Mouse (Mus musculus) layer of hippocampus, adult 2 months (tissue): ENCODE results near the gene Zfp28. TPM values are rescaled to one million over a fixed set of nuclear protein-coding genes. Genes with fewer than 3 reads are reported as not detected.

Source experiments
- DNase-seq, 2 experiments: peaks; one replicate each; pipeline ENCODE4 v3.0.0; 2022; ENCODE audit warnings: low spot score in 2 of 2
- H3K27ac ChIP-seq: fragments of 200-600 bp; 2 replicates; pipeline ENCODE4 v1.8.1; 2022
- H3K4me3 ChIP-seq: fragments of 200-600 bp; 2 replicates; pipeline ENCODE4 v1.8.1; 2022; ENCODE audit warnings: mild to moderate bottlenecking
- CTCF ChIP-seq: fragments of 200-600 bp; conservative IDR thresholded peaks from 2 replicates; pipeline ENCODE4 v1.8.1; 2022; ENCODE audit warnings: antibody characterized with exemption, mild to moderate bottlenecking, moderate library complexity
- total RNA-seq, 2 experiments: library from RNA; stranded (reverse); gene quantifications; 2 replicates each; pipeline ENCODE4 v1.2.3; 2021

Zfp28 gene
- total RNA-seq, 2 experiments from 2014 or later: 6.7 to 9.6 TPM

DNA sequence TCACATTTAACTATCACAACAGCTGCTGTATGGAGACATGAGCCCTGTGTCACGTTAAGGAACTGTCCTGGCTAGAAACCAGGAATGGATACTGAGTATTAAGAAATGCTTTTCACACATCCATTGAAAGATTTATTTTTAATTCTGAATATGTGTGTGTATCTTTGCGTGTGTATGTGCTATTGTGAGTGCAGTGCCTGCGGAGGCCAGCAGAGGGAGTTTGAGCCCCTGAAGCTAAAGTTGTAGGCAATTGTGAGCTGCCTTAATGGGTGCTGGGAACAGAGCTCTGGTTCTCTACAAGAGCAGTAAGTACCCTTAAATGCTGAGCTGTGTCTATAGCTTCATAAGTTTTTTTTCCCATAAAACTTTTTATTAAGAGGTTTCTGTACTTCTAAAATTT, 46.3 kb downstream of the Zfp28 start:
- DNase-seq: no peak
- no peak overlapping the region for H3K4me3 ChIP-seq
- peak; percentile 57 for TF ChIP-seq CTCF
- H3K27ac ChIP-seq: no peak overlapping the region

DNA sequence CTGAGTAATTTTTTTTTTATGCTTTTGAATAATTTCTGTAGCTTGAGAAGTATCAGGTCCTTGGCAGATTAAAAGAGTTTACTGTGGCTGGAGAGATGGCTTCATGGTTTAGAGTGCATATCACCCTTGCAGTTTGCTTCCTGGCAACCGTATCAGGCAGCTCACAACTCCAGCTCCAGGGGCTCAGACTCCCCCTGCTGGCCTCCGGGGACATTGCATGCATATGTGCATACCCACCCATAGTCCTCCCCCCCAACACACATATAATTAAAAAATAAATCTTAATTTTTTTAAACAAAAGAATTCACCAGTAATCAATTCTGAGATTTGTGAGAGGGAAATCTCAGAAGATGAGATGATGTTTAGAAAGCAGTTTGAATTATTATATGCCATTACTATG, 47.2 kb downstream of the Zfp28 start:
- no peak overlapping the region for H3K4me3 ChIP-seq
- TF ChIP-seq CTCF: peak; percentile 74
- no peak overlapping the region for H3K27ac ChIP-seq
- DNase-seq: no peak

DNA sequence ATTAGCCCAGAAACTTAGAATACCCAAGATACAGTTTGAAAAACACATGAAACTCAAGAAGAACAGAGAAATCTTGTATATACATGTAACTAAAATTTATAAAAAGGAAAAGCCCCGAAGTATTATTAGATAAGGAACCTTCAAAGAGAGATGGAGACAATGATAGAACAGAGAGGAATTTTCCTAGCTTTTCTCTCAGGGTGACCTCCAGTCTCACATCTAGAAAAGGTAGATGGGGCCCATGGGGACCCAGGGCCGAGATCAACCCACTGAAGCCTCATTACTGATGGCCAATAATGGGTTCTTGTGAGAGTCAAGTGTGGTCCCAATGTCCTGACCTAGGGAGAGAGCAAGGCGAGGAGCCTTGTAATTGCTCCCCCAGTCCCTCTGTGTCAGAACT, 55.3 kb downstream of the Zfp28 start, which contains the start of gene Olfr1344:
Gene Olfr1344 (plus strand): TSS at position 301 of the 400 bp plus-strand sequence.
- no peak for TF ChIP-seq CTCF
- H3K27ac ChIP-seq: no peak within 1 kb of the TSS
- H3K4me3 ChIP-seq: no peak within 1 kb of the TSS
- no peak for DNase-seq

DNA sequence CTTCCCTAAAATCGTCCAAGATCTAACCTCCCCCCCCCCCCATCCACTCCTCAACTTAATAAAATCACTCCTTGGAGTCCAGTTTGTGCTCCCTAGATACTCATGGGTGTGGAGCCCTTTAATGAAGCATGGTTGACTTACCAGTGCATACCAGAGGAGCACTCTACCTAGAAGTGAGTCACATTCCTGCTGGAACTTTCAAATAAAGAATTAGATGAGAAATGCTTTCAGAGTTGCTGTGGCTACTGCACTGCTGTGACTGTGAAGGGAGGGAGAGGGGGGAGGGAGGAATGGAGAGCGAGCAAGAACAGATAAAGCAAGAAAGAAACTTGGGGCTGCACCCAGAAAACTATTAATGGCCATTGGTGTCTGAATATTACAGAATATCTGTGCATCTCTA, 58.1 kb downstream of the Zfp28 start:
- no peak overlapping the region for H3K4me3 ChIP-seq
- TF ChIP-seq CTCF: no peak
- no peak overlapping the region for H3K27ac ChIP-seq
- DNase-seq: no peak

Other genes with a start within 250 kb of the Zfp28 start
- gene Zfp787, start 227.3 kb upstream of the Zfp28 start, total RNA-seq: 10 to 100 TPM; 26.2 to 27.3 TPM
- gene Zfp444, start 211.1 kb upstream of the Zfp28 start, total RNA-seq: 10 to 100 TPM; 55.8 to 57.2 TPM
- gene Galp, start 186.2 kb upstream of the Zfp28 start, total RNA-seq: not detected
- not detected for gene Zscan5b, start 161.0 kb upstream of the Zfp28 start, total RNA-seq
- gene Epp13, start 130.6 kb upstream of the Zfp28 start, total RNA-seq: not detected
- 10 to 100 TPM; 17.8 to 18.3 TPM for gene Zfp667, start 96.7 kb upstream of the Zfp28 start, total RNA-seq
- gene Zfp583, start 52.0 kb upstream of the Zfp28 start, total RNA-seq: 10 to 100 TPM; 13.3 to 14.4 TPM
- 1 to 10 TPM; 7.1 to 8.3 TPM for gene Gm3854, start 39.5 kb upstream of the Zfp28 start, total RNA-seq
- 1 to 10 TPM; 4.7 to 5.0 TPM for gene Zfp78, start 20.0 kb upstream of the Zfp28 start, total RNA-seq
- 10 to 100 TPM; 19.7 to 24.1 TPM for gene Smim17, start 15.4 kb downstream of the Zfp28 start, total RNA-seq
- gene Gm20715, start 27.0 kb downstream of the Zfp28 start, total RNA-seq: under 1 TPM; 0.25 to 0.54 TPM
- gene Olfr1344, start 55.4 kb downstream of the Zfp28 start, total RNA-seq: 1 to 10 TPM; 1.2 to 2.0 TPM
- under 1 TPM in 1 of 2 experiments, not detected in 1; 0.08 TPM for gene Olfr1336, start 72.9 kb downstream of the Zfp28 start, total RNA-seq
- gene Olfr1346, start 83.8 kb downstream of the Zfp28 start, total RNA-seq: not detected
- not detected for gene Olfr5, start 103.6 kb downstream of the Zfp28 start, total RNA-seq
- gene Olfr1347, start 116.5 kb downstream of the Zfp28 start, total RNA-seq: not detected
- gene Olfr1348, start 125.5 kb downstream of the Zfp28 start, total RNA-seq: not detected
- not detected for gene Olfr1349, start 139.7 kb downstream of the Zfp28 start, total RNA-seq
- gene Olfr1350, start 181.5 kb downstream of the Zfp28 start, total RNA-seq: not detected